Mouse (Mus musculus): ENCODE data around the gene Mast1. TPM values are rescaled to one million over a fixed set of nuclear protein-coding genes. Genes with fewer than 3 reads are reported as not detected.

Mast1 gene
- polyA plus RNA-seq, 1 experiment from 2014 or later = 0.35 TPM

DNA sequence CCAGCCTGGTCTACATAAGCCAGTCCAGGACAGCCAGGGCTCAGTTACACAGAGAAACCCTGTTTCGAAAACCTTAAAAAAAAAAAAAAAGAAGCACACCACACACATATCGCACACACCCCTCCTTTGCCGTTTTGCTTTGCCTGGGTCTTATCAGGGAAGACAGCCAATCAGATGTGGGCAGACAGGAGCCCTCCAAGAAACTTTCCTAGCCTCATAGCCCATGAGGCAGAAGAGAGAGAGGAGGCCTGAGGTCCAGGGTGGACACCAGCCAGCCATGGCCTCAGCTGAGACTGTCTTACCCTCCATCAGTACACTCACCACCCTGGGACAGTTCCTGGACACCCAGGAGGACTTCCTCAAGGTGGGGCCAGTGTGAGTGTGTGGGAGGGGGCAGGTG lies 35.4 kb downstream of the Mast1 start, which contains the start of gene Klf1:
Gene Klf1 (plus strand): TSS at position 177 of the 400 bp plus-strand sequence.
- peak within 1 kb of the TSS; percentile 62 for H3K9ac ChIP-seq
- no peak for ATAC-seq (ENCODE audit: insufficient number of reproducible peaks, low FRiP score, low TSS enrichment, low read depth)
- no peaks in the 10 kb centered on the region; the same call in 1 of the 2 replicates for H3K27me3 ChIP-seq
- H3K9me3 ChIP-seq = no peaks in the 10 kb centered on the region
- H3K4me1 ChIP-seq = peaks cover 15% of the 10 kb centered on the region; the same call in 1 of the 2 replicates
- H3K27ac ChIP-seq = peak within 1 kb of the TSS; percentile 75
- H3K4me3 ChIP-seq = peak within 1 kb of the TSS; percentile 69
- H3K4me2 ChIP-seq = peak within 1 kb of the TSS; percentile 96
- WGBS = 77% methylated on average over 3 of the region's 3 CpGs
- no peaks in the 10 kb centered on the region for H3K36me3 ChIP-seq

DNA sequence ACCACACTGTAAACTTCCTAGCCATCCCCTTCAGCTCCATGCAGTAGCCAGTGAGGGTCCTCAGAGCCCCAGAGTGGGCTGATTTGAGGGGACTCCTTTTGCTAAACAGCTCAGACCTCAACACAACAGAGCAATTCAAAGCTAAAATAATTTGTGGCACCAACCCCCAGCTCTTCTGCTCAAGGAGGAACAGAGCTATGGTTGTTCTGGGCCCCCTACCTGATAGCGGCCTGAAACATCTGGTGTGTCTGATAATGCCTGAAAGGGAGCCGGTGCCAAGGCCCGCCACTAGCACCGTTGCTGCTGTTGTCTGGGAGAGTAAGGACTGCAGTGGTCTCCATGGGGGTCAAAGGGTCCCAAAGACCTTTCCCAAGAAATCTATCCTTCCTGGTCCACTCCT lies 36.1 kb downstream of the Mast1 start:
- H3K36me3 ChIP-seq = no peaks in the 10 kb centered on the region
- no peaks in the 10 kb centered on the region for H3K9me3 ChIP-seq
- ATAC-seq (ENCODE audit: insufficient number of reproducible peaks, low FRiP score, low TSS enrichment, low read depth) = no peak
- H3K4me2 ChIP-seq = no peak overlapping the region
- 73% methylated on average over 4 of the region's 4 CpGs for WGBS
- H3K4me1 ChIP-seq = peaks cover 15% of the 10 kb centered on the region; the same call in 1 of the 2 replicates
- H3K27ac ChIP-seq = no peak overlapping the region
- H3K4me3 ChIP-seq = no peak overlapping the region
- no peak overlapping the region for H3K9ac ChIP-seq
- H3K27me3 ChIP-seq = no peaks in the 10 kb centered on the region; the same call in 1 of the 2 replicates

DNA sequence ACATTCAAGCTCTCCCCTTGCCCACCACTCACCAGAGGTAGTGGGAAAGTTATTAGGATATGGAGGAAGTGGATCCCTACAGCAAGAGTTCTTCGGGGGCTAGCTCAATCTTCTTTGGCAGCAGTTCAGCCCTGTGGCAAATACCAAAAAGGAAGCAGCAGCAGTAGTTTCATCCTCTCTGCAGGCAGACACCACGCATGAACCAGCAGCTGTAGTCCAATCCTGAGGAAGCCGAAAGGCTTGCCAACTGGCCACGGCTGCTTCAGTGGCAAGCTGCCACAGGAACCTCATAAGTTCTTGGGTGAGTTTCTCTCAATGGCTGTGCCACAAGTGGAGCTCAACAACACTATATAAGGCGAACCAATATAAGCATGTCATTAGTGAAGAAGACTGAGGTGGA lies 41.2 kb downstream of the Mast1 start:
- Histone ChIP-seq H3K27ac (no peak overlapping the region), H3K4me1 (peaks cover 17% of the 10 kb centered on the region), H3K4me2 (no peak overlapping the region), H3K27me3 (no peaks in the 10 kb centered on the region; the same call in 1 of the 2 replicates), H3K4me3 (no peak overlapping the region), H3K9me3 (no peaks in the 10 kb centered on the region), H3K9ac (no peak overlapping the region), H3K36me3 (peaks cover 2% of the 10 kb centered on the region)
- ATAC-seq (ENCODE audit: insufficient number of reproducible peaks, low FRiP score, low TSS enrichment, low read depth) = no peak
- WGBS = 84% methylated on average over 5 of the region's 5 CpGs

DNA sequence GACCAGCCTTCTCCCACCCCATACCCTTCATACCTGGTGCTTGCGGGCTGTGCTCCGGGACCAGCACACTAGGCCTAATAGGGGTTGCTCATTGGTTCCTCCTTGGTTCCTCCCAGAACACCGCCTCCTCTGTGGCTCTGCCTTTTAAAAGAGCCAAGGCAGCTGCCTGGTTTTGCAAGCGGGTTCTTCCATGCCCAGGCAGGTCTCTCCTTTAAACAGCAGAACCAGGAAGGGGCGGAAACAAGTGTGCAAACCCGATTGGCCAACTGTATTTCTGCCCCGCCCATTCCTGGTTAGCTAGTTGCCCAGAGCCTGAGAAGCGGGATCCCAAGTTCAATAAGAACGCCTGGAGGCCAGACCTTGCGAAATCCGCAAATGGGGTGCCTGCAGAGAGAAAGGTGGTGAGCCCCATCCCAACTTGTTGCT lies 43.4 kb downstream of the Mast1 start, which contains the start of gene Gcdh:
Gene Gcdh (minus strand): TSS at position 213 of the 426 bp plus-strand sequence.
- Histone ChIP-seq H3K4me3 (peak within 1 kb of the TSS; percentile 79), H3K4me2 (peak within 1 kb of the TSS; percentile 86), H3K27ac (peak within 1 kb of the TSS; percentile 35; the same call in 1 of the 2 replicates), H3K9me3 (no peaks in the 10 kb centered on the region), H3K4me1 (peaks cover 17% of the 10 kb centered on the region), H3K9ac (peak within 1 kb of the TSS; percentile 60), H3K27me3 (no peaks in the 10 kb centered on the region), H3K36me3 (peaks cover 19% of the 10 kb centered on the region)
- under 1% methylated on average over 11 of the region's 11 CpGs for WGBS
- ATAC-seq (ENCODE audit: insufficient number of reproducible peaks, low FRiP score, low TSS enrichment, low read depth) = peak; percentile 95

DNA sequence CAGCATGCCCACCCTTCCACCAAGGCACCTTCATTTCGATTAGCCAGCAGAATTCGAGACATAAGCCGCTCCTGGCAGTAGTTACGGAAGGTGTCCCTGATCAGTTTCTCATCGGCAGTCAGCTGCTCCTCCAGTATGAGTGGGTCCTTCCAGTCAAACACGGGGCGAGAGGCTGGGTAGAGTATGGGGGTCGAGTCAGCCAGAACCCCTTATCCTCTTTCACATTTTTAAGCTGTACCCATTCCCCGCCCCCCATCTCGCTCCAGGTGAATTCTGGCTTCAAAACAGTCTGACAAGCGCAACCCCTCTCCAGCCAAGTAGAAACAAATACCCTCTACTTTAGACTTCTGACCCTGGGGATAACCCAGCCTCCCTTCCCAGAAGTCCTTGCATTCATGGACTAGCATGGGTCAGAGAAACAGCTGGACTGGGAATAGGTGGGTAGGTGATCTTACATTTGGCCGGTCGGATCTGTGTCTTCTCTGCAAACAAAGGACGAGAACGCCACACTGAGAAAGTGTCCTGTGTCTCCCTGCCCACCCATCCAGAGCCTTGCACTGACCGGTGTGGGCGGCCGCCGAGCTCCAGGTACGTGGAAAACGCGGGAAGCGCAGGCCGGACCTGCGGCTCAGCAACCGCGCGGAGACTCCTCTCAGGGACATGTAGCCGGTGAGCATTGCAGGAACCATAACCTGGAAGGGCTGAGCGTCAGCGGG lies 44.0 kb downstream of the Mast1 start:
- 10% methylated on average over 31 of the region's 31 CpGs for WGBS
- ATAC-seq (ENCODE audit: insufficient number of reproducible peaks, low FRiP score, low TSS enrichment, low read depth) = 0 out of 2 replicates have a peak, but pooled peaks have one; percentile 5

DNA sequence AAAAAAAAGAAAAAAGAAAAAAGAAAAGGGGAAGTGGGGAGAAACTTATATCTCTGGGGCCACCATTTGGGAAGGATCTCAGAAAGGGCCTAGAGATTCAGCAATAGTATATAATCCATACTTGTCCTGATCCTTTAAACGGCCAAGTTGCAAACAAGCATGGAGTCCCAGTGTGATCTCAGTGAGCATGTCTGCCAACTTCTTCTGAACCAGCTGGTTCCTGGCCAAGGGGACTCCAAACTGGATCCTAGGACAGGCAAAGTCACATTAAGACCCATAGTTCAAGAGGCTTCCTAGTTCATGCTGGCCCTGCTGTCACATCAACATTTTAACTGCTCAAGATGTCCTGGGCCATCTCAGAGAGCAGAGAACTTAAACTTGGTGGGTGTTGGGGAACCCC lies 48.0 kb downstream of the Mast1 start:
- no peak for ATAC-seq (ENCODE audit: insufficient number of reproducible peaks, low FRiP score, low TSS enrichment, low read depth)
- WGBS = 82% methylated on average over 1 of the region's 1 CpGs
- no peaks in the 10 kb centered on the region for H3K9me3 ChIP-seq
- no peak overlapping the region for H3K4me3 ChIP-seq
- H3K36me3 ChIP-seq = peaks cover 50% of the 10 kb centered on the region
- no peak overlapping the region for H3K4me2 ChIP-seq
- no peak overlapping the region for H3K27ac ChIP-seq
- H3K4me1 ChIP-seq = peaks cover 15% of the 10 kb centered on the region
- H3K9ac ChIP-seq = no peak overlapping the region
- no peaks in the 10 kb centered on the region for H3K27me3 ChIP-seq

More for the DNA sequence above, 44.0 kb downstream of the Mast1 start:
- H3K9ac ChIP-seq = peak overlapping the region; percentile 60
- peaks cover 24% of the 10 kb centered on the region for H3K36me3 ChIP-seq
- H3K27ac ChIP-seq = peak overlapping the region; percentile 35; the same call in 1 of the 2 replicates
- H3K9me3 ChIP-seq = no peaks in the 10 kb centered on the region
- peak overlapping the region; percentile 86 for H3K4me2 ChIP-seq
- peaks cover 17% of the 10 kb centered on the region for H3K4me1 ChIP-seq
- peak overlapping the region; percentile 79 for H3K4me3 ChIP-seq
- H3K27me3 ChIP-seq = no peaks in the 10 kb centered on the region

DNA sequence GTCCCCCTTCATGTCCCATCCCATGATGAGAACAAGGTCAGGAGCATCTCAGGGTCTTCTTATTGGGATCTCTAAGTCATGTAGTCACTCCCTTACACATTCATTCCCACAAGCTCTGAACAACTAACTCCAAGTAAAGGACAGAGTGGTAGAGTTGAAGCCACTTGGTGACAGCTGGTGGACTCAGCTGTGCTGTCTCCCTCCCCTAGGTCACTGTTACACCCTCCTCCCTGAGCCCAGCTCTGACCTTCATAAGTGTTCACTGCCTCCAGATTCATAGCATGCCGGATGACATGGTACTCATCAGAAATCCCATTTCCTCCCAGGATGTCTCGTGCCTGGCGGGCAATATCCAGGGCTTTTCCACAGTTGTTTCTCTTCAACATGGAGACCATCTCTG lies 48.9 kb downstream of the Mast1 start:
- Histone ChIP-seq H3K27me3 (no peaks in the 10 kb centered on the region), H3K4me2 (no peak overlapping the region), H3K4me1 (peaks cover 10% of the 10 kb centered on the region), H3K9ac (no peak overlapping the region), H3K4me3 (no peak overlapping the region), H3K36me3 (peaks cover 50% of the 10 kb centered on the region), H3K27ac (no peak overlapping the region), H3K9me3 (no peaks in the 10 kb centered on the region)
- no peak for ATAC-seq (ENCODE audit: insufficient number of reproducible peaks, low FRiP score, low TSS enrichment, low read depth)
- WGBS = 93% methylated on average over 3 of the region's 3 CpGs

DNA sequence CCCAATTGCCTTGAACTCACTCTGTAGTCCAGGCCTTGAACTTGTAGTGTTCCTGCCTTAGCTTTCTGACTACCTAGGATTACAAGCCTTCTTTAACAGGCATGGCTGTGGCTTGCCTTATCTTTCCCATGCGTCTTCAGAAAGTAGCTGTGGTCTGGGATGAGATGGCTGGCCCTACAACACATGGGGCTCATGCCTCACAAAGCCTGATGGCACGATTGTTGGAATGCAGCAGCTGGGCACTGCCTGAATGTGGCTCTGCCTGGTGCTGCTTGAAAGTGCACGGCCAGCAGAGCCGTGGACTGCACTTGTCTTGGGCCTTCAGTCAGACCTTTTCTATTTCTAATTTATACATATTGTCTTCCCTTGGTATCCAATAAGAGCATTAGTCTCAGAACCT lies 52.4 kb downstream of the Mast1 start:
- Histone ChIP-seq H3K9me3 (no peaks in the 10 kb centered on the region), H3K4me3 (no peak overlapping the region), H3K27ac (no peak overlapping the region), H3K9ac (no peak overlapping the region), H3K4me1 (no peaks in the 10 kb centered on the region), H3K27me3 (no peaks in the 10 kb centered on the region), H3K36me3 (peaks cover 38% of the 10 kb centered on the region), H3K4me2 (no peak overlapping the region)
- WGBS = 79% methylated on average over 4 of the region's 4 CpGs
- ATAC-seq (ENCODE audit: insufficient number of reproducible peaks, low FRiP score, low TSS enrichment, low read depth) = no peak

DNA sequence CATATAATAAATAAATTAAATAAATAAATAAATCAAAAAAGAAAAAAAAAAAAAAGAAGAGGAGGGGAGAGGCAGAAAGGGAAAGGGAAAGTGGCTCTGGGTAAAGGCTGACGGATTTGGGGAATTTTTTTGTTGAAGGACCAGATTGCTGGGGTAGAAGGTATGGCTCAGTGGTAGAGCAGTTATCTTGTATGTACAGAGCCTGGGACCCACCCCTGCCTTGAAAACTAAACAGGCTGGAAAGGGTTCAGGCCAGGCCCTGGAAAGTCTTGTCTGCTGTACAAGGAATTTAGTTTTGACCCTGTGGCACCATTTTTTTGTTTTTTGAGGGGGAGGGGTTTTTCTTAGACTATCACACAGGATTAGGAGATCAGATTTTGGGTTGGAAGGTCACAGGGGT lies 58.2 kb downstream of the Mast1 start:
- H3K4me1 ChIP-seq = no peaks in the 10 kb centered on the region
- H3K27ac ChIP-seq = no peak overlapping the region
- H3K9ac ChIP-seq = no peak overlapping the region
- ATAC-seq (ENCODE audit: insufficient number of reproducible peaks, low FRiP score, low TSS enrichment, low read depth) = no peak
- no peaks in the 10 kb centered on the region for H3K27me3 ChIP-seq
- H3K36me3 ChIP-seq = no peaks in the 10 kb centered on the region
- 89% methylated on average over 1 of the region's 1 CpGs for WGBS
- H3K4me3 ChIP-seq = no peak overlapping the region
- H3K9me3 ChIP-seq = no peaks in the 10 kb centered on the region
- H3K4me2 ChIP-seq = no peak overlapping the region

DNA sequence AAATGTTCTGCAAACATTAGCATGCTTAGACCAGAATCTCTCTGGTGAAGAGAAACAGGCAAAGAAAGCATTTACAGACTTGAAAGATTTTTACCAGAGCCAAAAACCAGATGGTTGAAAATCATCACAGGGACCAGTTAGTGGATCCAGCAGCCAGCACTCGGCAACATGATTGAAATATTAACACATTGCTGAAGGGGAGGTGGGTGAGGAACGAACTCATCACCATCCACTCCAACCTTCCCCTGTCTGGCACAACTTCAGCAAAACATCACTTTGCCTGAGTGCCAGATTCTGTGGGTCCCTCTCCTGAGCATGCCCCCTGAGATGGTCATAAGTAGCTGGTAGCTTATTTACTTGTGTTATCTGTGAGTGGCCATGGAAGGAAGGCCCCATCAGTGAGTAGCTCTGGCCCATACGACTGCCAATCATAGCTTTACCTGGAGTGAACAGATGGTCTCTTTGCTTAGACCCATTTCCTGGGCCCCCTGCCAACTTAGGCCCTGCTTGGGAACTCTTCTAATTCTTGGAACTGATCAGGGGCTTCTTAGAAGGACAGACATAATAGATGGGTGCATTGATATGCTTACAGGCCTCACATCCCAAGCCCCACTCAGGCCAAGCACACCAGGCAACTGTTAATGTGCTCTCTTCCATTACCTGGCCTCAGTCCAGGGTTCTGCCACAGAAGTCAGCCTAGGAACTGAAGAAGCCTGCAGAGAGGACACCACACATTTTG lies 59.7 kb downstream of the Mast1 start:
- Histone ChIP-seq H3K9ac (no peak overlapping the region), H3K4me2 (no peak overlapping the region), H3K27ac (no peak overlapping the region), H3K36me3 (no peaks in the 10 kb centered on the region), H3K4me1 (peaks cover 6% of the 10 kb centered on the region), H3K4me3 (no peak overlapping the region), H3K27me3 (no peaks in the 10 kb centered on the region), H3K9me3 (no peaks in the 10 kb centered on the region)
- WGBS = 73% methylated on average over 3 of the region's 3 CpGs
- ATAC-seq (ENCODE audit: insufficient number of reproducible peaks, low FRiP score, low TSS enrichment, low read depth) = no peak

DNA sequence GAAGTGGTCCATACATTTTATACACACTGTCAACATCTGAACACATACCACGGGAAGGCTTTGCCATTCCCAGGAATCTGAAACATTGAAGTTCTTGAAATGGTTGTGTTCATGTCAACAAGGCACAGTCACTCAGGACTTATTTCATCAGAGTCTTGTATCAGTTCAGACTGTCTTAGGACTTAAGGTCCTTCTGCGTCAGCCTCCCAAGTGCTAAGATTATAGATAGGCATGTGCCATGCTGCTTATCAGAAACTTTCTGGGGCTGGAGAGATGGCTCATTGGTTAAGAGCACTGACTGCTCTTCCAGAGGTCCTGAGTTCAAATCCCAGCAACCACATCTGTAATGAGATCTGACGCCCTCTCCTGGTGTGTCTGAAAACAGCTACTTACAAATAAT lies 62.8 kb downstream of the Mast1 start:
- peaks cover 13% of the 10 kb centered on the region for H3K4me1 ChIP-seq
- H3K4me2 ChIP-seq = no peak overlapping the region
- H3K27ac ChIP-seq = no peak overlapping the region
- H3K36me3 ChIP-seq = peaks cover 9% of the 10 kb centered on the region
- no peaks in the 10 kb centered on the region for H3K27me3 ChIP-seq
- ATAC-seq (ENCODE audit: insufficient number of reproducible peaks, low FRiP score, low TSS enrichment, low read depth) = no peak
- H3K9me3 ChIP-seq = no peaks in the 10 kb centered on the region
- whole genome bisulfite sequencing = 85% methylated on average over 3 of the region's 3 CpGs
- H3K4me3 ChIP-seq = no peak overlapping the region
- H3K9ac ChIP-seq = no peak overlapping the region

DNA sequence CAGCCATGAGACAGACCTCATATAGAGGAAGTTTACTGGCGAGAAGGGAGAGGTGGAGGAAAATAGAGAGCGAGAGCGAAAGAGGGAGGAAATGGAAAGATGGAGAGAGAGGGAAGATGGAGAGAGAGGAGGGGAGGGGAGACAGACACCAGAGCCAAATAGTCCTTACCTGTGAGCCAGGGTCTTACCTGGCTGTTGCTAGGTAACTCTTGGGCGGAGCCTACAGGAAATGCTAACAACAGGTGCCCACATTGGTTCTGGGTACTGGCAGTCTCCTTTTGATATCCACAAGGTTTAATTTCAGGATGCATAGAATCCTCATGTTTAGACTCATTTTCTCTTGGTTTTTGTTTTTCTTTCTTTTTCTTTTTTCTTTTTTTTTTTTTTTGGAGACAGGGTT lies 64.1 kb downstream of the Mast1 start:
- H3K27ac ChIP-seq = no peak overlapping the region
- WGBS = 46% methylated on average over 4 of the region's 4 CpGs
- peaks cover 22% of the 10 kb centered on the region for H3K36me3 ChIP-seq
- H3K27me3 ChIP-seq = no peaks in the 10 kb centered on the region
- H3K4me3 ChIP-seq = peak overlapping the region; percentile 52
- H3K9ac ChIP-seq = no peak overlapping the region
- peak overlapping the region; percentile 98 for H3K4me2 ChIP-seq
- no peaks in the 10 kb centered on the region for H3K9me3 ChIP-seq
- peaks cover 13% of the 10 kb centered on the region for H3K4me1 ChIP-seq
- no peak for ATAC-seq (ENCODE audit: insufficient number of reproducible peaks, low FRiP score, low TSS enrichment, low read depth)
